Mouse (Mus musculus): Measurements from ENCODE around the gene St3gal2.
A peak's percentile ranks its signal among the peaks of the same experiment; 100 is the strongest.
"Not testable (repeated sequence)": the region's sequence is repeated elsewhere in the genome, so short reads cannot be mapped to it uniquely, and the experiment has no call there.

The St3gal2 gene

GRCm38 (mm10) chr8:110944276-110944876, 24.7 kb downstream of the St3gal2 start:
- DNase-seq (ENCODE audit: low spot score) = no peak

GRCm38 (mm10) chr8:110945716-110946115, 26.0 kb downstream of the St3gal2 start:
- no peak for DNase-seq (ENCODE audit: low spot score)

- no peak for DNase-seq (ENCODE audit: low spot score)
Measured at GRCm38 (mm10) chr8:110950065-110950484, 30.4 kb downstream of the St3gal2 start.

GRCm38 (mm10) chr8:110954776-110955175, 35.1 kb downstream of the St3gal2 start:
- no peak for DNase-seq (ENCODE audit: low spot score)

GRCm38 (mm10) chr8:110956619-110957450, 37.1 kb downstream of the St3gal2 start:
- DNase-seq (ENCODE audit: low spot score) = no peak

GRCm38 (mm10) chr8:110957471-110957870, 37.7 kb downstream of the St3gal2 start:
- DNase-seq (ENCODE audit: low spot score) = no peak

- DNase-seq (ENCODE audit: low spot score) = no peak
Measured at GRCm38 (mm10) chr8:110958135-110958534, 38.4 kb downstream of the St3gal2 start.

- not testable (repeated sequence) for DNase-seq (ENCODE audit: low spot score)
Measured at GRCm38 (mm10) chr8:110958553-110958952, 38.8 kb downstream of the St3gal2 start.

- DNase-seq (ENCODE audit: low spot score) = peak; percentile 61
Measured at GRCm38 (mm10) chr8:110959071-110959780, 39.5 kb downstream of the St3gal2 start.

GRCm38 (mm10) chr8:110959906-110960305, 40.2 kb downstream of the St3gal2 start:
- DNase-seq (ENCODE audit: low spot score) = no peak

- DNase-seq (ENCODE audit: low spot score) = no peak
Measured at GRCm38 (mm10) chr8:110963051-110963450, 43.3 kb downstream of the St3gal2 start.

- DNase-seq (ENCODE audit: low spot score) = no peak
Measured at GRCm38 (mm10) chr8:110964666-110965065, 44.9 kb downstream of the St3gal2 start.

- DNase-seq (ENCODE audit: low spot score) = peak; percentile 70
Measured at GRCm38 (mm10) chr8:110965594-110965993, 45.9 kb downstream of the St3gal2 start.

- DNase-seq (ENCODE audit: low spot score) = no peak
Measured at GRCm38 (mm10) chr8:110966586-110966985, 46.9 kb downstream of the St3gal2 start.

GRCm38 (mm10) chr8:110967326-110967725, 47.6 kb downstream of the St3gal2 start:
- DNase-seq (ENCODE audit: low spot score) = no peak

GRCm38 (mm10) chr8:110969910-110970770, 50.4 kb downstream of the St3gal2 start:
- DNase-seq (ENCODE audit: low spot score) = peak; percentile 94

GRCm38 (mm10) chr8:110976532-110976931, 56.8 kb downstream of the St3gal2 start:
- not testable (repeated sequence) for DNase-seq (ENCODE audit: low spot score)

GRCm38 (mm10) chr8:110977987-110978386, 58.3 kb downstream of the St3gal2 start:
- not testable (repeated sequence) for DNase-seq (ENCODE audit: low spot score)

- no peak for DNase-seq (ENCODE audit: low spot score)
Measured at GRCm38 (mm10) chr8:110981304-110981703, 61.6 kb downstream of the St3gal2 start.

- DNase-seq (ENCODE audit: low spot score) = no peak
Measured at GRCm38 (mm10) chr8:110987805-110988744, 68.4 kb downstream of the St3gal2 start.

GRCm38 (mm10) chr8:110990017-110990416, 70.3 kb downstream of the St3gal2 start:
- DNase-seq (ENCODE audit: low spot score) = no peak

All from layer of hippocampus, adult 11-12 months (tissue).